Mouse (Mus musculus) heart, embryonic 11.5 days (tissue): ENCODE measurements at regions not wholly inside any gene's neighbourhood (a gene's known extent, or its start where the extent isn't known, plus 50 kb on each side); places are given as distances from the start of the nearest gene placed in this dataset.

ENCODE experiments used
- ATAC-seq: fragments of 200-750 bp; cut with Nextera tagmentation; replicated peaks from 2 replicates; pipeline ENCODE4 v1.8.0; 2017; ENCODE audit warnings: moderate library complexity; ENCODE audit not compliant: insufficient number of reproducible peaks, low FRiP score, low TSS enrichment
- H3K27ac ChIP-seq: fragments of 300-500 bp; sonication (generic); 2 replicates; pipeline ENCODE4 v1.5.1; 2014; ENCODE audit warnings: mild to moderate bottlenecking, low read depth, low read length
- H3K27me3 ChIP-seq: fragments of 300-500 bp; sonication (generic); 2 replicates; pipeline ENCODE4 v1.6.1; 2014; ENCODE audit warnings: mild to moderate bottlenecking, low read length, mixed read lengths; ENCODE audit not compliant: control insufficient read depth, insufficient read depth
- H3K36me3 ChIP-seq: fragments of 300-500 bp; sonication (generic); 2 replicates; pipeline ENCODE4 v1.6.1; 2014; ENCODE audit warnings: mild to moderate bottlenecking, low read length, moderate library complexity, mixed read lengths; ENCODE audit not compliant: control insufficient read depth, insufficient read depth
- H3K4me1 ChIP-seq: fragments of 300-500 bp; sonication (generic); 2 replicates; pipeline ENCODE4 v1.6.1; 2014; ENCODE audit warnings: low read length; ENCODE audit not compliant: control insufficient read depth, insufficient read depth
- H3K4me2 ChIP-seq: fragments of 300-500 bp; sonication (generic); 2 replicates; pipeline ENCODE4 v1.6.1; 2014; ENCODE audit warnings: mild to moderate bottlenecking, moderate library complexity
- H3K4me3 ChIP-seq: fragments of 300-500 bp; sonication (generic); 2 replicates; pipeline ENCODE4 v1.5.1; 2014; ENCODE audit warnings: low read depth, low read length
- H3K9ac ChIP-seq: fragments of 300-500 bp; sonication (generic); 2 replicates; pipeline ENCODE4 v1.6.1; 2014; ENCODE audit warnings: mild to moderate bottlenecking, low read depth, low read length, moderate library complexity
- H3K9me3 ChIP-seq: fragments of 300-500 bp; sonication (generic); replicated peaks from 2 replicates; pipeline ENCODE4 v1.6.1; 2016; ENCODE audit warnings: low read length; ENCODE audit not compliant: control insufficient read depth
- WGBS: fragments of 180-500 bp; shearing (Covaris S2); extraction: QIAGEN DNeasy Blood & Tissue Kit; methylation state at CpG from one replicate; pipeline ENCODE4 v1.1.7; 2014; ENCODE audit not compliant: insufficient replicate concordance; 5-methylcytosine and 5-hydroxymethylcytosine counted together

DNA sequence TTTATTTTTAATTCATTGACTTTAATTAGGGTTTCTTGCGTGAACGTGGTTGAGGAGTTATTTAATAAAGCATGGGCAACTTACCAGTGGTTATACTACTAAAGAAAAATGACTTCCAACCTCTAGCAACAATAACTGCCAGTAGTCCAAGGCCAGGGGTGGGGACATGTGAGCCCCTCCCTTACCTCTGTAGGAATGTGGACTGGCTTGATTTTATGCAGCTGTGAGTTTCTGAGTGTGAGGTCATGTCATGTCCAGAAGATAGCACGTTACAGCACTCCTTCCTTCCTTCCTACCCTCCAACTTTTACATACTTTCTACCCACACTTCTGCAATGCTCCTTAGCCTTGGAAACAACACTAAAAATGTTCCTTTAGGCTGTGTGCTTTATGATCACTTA is 63.6 kb upstream of the Cd93 start:
- H3K27ac ChIP-seq = no peak overlapping the region
- ATAC-seq = no peak
- H3K4me1 ChIP-seq = no peaks in the 10 kb centered on the region
- no peak overlapping the region for H3K9ac ChIP-seq
- WGBS = 73% methylated on average over 3 of the region's 3 CpGs
- H3K36me3 ChIP-seq = no peaks in the 10 kb centered on the region
- H3K4me3 ChIP-seq = no peak overlapping the region
- no peak overlapping the region for H3K4me2 ChIP-seq
- no peaks in the 10 kb centered on the region for H3K9me3 ChIP-seq
- H3K27me3 ChIP-seq = no peaks in the 10 kb centered on the region

DNA sequence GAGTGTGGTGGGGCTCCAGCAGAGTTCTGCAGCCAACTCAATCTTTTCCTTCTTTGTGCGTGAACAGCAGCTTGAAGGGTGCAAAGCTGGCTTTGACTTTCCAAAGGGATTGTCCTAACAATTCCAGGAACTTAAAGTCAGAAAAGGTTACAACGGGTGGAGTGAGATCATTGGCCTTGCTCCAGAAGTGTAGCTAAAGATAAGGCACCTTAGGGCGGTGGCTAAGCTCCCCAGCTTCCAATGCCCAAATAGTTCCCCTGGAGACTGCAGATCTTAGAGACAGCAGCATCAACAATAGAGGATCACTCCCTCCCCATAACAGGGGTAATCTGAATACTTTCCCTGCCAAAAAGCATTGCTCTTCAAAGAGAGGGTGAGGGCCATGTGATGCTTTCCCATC is 62.3 kb upstream of the Cd93 start:
- Histone ChIP-seq H3K4me2 (no peak overlapping the region), H3K27me3 (no peaks in the 10 kb centered on the region), H3K4me3 (no peak overlapping the region), H3K27ac (no peak overlapping the region), H3K9ac (no peak overlapping the region), H3K36me3 (no peaks in the 10 kb centered on the region), H3K4me1 (no peaks in the 10 kb centered on the region), H3K9me3 (no peaks in the 10 kb centered on the region)
- no peak for ATAC-seq
- WGBS = 44% methylated on average over 3 of the region's 3 CpGs

DNA sequence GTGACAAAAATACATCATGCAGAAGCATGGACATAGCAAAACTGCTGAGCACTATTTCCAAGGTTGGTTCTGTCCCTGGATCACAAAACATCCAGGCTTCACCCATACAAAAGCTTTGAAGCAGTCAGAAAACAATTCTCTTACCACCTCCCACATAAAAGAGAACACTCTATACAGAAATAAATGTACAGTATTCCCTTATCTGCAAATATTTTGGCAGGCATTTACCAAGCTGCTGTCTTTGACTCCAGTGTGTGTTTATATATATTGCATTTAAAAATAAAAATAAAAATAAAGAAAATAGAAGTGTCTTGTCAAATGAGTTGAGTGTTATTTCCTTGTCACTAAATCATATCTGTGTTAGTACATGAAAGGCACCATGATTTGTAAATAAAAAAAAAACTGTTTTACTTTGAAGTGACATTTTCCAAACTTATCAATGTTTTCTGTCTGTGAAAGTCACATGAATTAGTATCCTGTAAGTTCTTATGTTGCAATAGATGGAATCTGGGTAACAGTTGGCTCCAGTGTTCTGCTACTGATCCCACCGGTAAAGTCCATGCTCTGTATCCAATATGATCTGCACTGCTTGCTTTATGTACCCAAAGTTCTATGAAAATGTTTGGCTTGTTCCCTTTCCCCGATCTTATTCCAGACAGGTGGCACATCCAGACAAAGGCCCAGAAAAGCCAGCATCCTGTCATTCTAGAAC is 59.9 kb upstream of the Cd93 start:
- no peak overlapping the region for H3K4me2 ChIP-seq
- WGBS = 77% methylated on average over 2 of the region's 2 CpGs
- H3K27ac ChIP-seq = no peak overlapping the region
- H3K9me3 ChIP-seq = no peaks in the 10 kb centered on the region
- no peaks in the 10 kb centered on the region for H3K27me3 ChIP-seq
- no peak for ATAC-seq
- H3K4me1 ChIP-seq = 0 out of 2 replicates have a peak, but pooled peaks cover 2% of the 10 kb centered on the region
- no peaks in the 10 kb centered on the region for H3K36me3 ChIP-seq
- H3K4me3 ChIP-seq = no peak overlapping the region
- H3K9ac ChIP-seq = no peak overlapping the region

DNA sequence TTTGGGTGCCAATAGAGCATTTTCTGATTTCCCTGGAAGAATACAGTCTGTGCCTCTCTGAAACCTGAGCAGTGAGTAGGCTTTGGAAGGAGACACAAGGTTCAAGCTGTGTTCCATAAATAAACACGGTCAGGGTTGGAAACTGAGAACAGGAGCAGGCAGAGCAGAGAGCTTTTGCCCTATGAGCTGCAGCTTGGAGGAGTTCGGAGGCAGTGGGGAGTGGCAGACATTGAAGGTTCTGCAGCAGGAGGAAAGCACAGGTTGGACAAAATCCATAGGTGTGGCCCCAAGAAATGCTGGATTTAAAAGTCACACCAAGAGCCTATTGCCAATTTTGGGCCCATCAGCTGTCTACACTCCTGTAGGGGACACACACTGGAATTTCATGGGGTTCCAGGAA is 59.0 kb upstream of the Cd93 start:
- H3K4me3 ChIP-seq = no peak overlapping the region
- H3K36me3 ChIP-seq = no peaks in the 10 kb centered on the region
- H3K27ac ChIP-seq = no peak overlapping the region
- H3K27me3 ChIP-seq = no peaks in the 10 kb centered on the region
- 0 out of 2 replicates have a peak, but pooled peaks cover 2% of the 10 kb centered on the region for H3K4me1 ChIP-seq
- H3K9ac ChIP-seq = no peak overlapping the region
- no peak for ATAC-seq
- no peak overlapping the region for H3K4me2 ChIP-seq
- WGBS = 41% methylated on average over 2 of the region's 2 CpGs
- no peaks in the 10 kb centered on the region for H3K9me3 ChIP-seq

DNA sequence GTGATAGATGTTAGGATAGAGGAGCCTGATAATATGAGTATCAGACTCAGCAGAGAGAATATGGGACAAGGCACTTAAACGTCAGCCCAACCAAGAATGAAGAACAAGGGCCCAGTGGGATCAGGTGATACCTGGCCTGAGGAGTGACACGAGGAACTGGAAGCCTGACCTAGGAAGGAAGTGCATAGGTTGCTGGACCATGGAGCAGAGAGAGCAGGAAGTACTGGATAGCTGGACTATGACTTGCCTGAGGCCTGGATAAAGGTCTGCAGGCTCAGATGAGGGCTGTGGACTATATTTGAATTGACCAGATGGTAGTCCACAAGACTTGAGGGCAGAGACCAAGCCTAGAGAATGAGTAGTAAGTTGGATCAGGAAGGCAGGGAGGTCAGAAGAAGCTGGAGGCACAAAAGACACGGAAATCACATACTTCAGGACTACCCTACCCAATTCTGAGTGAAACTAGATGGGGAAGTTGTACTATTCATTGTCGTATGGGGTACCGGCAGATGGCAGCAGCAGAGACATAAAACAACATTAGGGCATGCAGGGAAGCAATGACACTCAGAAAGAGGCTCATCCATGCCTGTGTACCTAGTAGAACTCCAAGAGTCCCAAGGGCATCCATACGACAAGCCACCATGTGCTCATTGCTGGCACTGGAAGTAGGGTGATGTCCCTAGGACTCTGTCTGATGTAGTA is 57.0 kb upstream of the Cd93 start:
- WGBS = 73% methylated on average over 6 of the region's 6 CpGs
- Histone ChIP-seq H3K9ac (no peak overlapping the region), H3K36me3 (no peaks in the 10 kb centered on the region), H3K4me1 (0 out of 2 replicates have a peak, but pooled peaks cover 2% of the 10 kb centered on the region), H3K4me2 (no peak overlapping the region), H3K27me3 (no peaks in the 10 kb centered on the region), H3K27ac (no peak overlapping the region), H3K9me3 (no peaks in the 10 kb centered on the region), H3K4me3 (no peak overlapping the region)
- ATAC-seq = no peak

DNA sequence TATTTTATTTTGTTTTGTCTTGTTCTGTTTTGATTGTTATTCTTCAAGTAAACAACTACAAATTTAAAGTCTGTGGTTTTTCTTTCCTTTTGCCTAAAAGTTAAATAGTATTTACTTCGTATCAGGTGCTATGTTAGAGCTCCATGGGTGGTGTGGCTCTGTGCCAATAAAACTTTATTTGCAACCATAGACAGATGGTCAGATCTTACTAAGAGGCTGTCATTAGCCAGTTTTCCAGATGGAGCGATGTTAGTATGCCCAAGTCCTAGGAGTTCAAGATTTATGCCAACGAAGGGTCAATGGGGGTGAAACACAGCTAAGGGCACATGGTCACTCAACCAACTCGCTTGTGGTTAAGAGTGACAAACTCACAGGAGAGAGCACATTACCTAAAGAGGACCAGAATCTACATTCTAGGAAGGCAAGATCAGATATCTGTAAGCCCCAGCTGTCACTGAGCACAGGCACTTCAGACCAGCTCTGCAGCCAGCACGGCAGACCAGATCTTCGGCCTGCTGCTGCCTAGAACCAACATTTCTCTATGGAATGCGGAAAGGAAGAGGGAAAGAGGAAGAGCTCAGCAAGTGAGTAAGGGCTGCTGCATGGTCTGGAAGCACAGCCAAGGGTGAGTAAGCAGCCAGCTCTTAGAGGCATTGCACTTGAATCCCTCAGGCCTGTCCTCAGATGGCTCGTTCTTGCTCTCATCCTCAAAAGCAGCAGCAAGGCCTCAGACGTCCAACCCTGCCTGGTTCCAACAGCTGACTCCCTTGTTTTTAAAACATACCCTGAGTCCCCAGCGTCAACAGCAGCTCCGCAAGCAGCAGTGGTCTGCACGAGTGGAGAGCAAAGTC is 54.3 kb upstream of the Cd93 start:
- H3K36me3 ChIP-seq = no peaks in the 10 kb centered on the region
- H3K4me2 ChIP-seq = no peak overlapping the region
- H3K27me3 ChIP-seq = no peaks in the 10 kb centered on the region
- WGBS = 62% methylated on average over 12 of the region's 12 CpGs
- no peak overlapping the region for H3K27ac ChIP-seq
- no peak overlapping the region for H3K9ac ChIP-seq
- H3K4me1 ChIP-seq = 0 out of 2 replicates have a peak, but pooled peaks cover 2% of the 10 kb centered on the region
- H3K9me3 ChIP-seq = no peaks in the 10 kb centered on the region
- no peak for ATAC-seq
- H3K4me3 ChIP-seq = no peak overlapping the region

DNA sequence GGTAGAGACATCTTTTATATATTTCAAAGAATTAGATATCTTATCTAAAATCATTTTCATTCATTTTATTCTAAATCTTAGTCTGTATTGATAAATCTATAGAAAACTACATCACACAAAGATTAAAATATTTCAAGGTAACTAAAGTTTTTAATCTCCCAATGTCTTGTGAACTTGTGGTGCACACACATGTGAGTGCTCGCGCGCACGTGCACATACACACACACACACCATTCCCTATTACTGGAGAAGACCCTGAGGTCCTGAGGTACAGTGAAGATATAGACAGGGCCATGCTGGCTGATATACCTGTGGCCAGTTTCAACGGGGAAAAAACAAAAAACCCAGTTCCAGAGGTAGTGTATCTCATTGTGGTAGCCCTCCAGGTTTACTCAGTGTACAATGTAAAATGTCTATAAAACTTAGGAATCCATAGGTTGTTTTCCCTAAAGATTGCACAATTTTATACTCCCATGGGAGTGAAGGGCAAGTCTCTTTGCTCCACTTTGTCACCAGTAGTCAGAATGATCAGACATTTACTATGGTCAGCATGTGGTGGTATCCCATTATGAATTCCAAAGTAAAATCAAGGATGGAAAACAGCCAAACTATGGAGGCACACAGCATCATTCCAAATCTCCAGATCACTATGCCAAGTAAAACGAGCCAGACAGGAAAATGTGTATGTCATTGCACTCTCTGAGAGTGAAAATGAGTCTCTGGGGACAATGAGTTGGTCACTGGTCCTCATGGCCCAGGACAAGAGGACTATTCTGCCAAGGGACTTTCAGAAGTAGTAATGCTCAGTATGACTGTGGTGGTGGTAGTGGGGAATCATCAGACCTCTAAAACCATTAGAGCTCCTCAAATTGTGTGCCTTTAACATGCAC is 53.0 kb upstream of the Cd93 start:
- ATAC-seq = no peak
- no peaks in the 10 kb centered on the region for H3K27me3 ChIP-seq
- WGBS = 86% methylated on average over 6 of the region's 6 CpGs
- H3K36me3 ChIP-seq = no peaks in the 10 kb centered on the region
- H3K4me2 ChIP-seq = no peak overlapping the region
- no peak overlapping the region for H3K4me3 ChIP-seq
- H3K9me3 ChIP-seq = no peaks in the 10 kb centered on the region
- no peak overlapping the region for H3K9ac ChIP-seq
- H3K4me1 ChIP-seq = 0 out of 2 replicates have a peak, but pooled peaks cover 2% of the 10 kb centered on the region
- H3K27ac ChIP-seq = no peak overlapping the region

DNA sequence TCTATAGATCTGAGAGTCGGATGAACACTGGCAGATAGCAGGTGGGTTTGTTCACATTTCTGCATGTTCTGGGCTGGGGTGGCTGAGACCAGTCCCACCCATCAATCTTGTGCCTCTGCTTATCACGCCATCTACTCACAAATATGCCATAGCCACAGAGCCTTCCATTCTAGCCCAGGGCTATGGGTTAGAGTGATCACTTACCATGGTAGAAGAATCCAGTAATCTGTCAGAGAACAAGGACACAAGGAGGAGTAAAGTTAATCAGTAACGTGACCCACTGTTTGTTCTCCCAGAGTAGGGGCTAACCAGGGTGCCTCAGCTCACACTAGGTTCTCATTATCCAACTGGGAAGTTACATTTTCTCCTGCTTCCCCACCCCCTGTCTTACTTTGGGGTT is 52.1 kb upstream of the Cd93 start:
- no peaks in the 10 kb centered on the region for H3K9me3 ChIP-seq
- H3K4me1 ChIP-seq = 0 out of 2 replicates have a peak, but pooled peaks cover 2% of the 10 kb centered on the region
- no peak overlapping the region for H3K27ac ChIP-seq
- H3K4me2 ChIP-seq = no peak overlapping the region
- no peak for ATAC-seq
- no peak overlapping the region for H3K9ac ChIP-seq
- H3K36me3 ChIP-seq = no peaks in the 10 kb centered on the region
- 64% methylated on average over 3 of the region's 3 CpGs for WGBS
- H3K27me3 ChIP-seq = no peaks in the 10 kb centered on the region
- no peak overlapping the region for H3K4me3 ChIP-seq
